Mouse (Mus musculus) embryonic fibroblast, embryonic 13.5 days (primary cell): Measurements from ENCODE around the gene Lingo2.

Source experiments
- CTCF ChIP-seq: IDR thresholded peaks from 2 replicates; pipeline ENCODE4 v1.5.1; 2011; ENCODE audit warnings: mild to moderate bottlenecking, control low read depth, low read length, moderate library complexity, borderline replicate concordance; ENCODE audit not compliant: insufficient read depth
- POLR2A ChIP-seq: IDR thresholded peaks from 2 replicates; pipeline ENCODE4 v1.6.1; 2011; ENCODE audit warnings: low read depth, mild to moderate bottlenecking, control low read depth, low read length, moderate library complexity

DNA sequence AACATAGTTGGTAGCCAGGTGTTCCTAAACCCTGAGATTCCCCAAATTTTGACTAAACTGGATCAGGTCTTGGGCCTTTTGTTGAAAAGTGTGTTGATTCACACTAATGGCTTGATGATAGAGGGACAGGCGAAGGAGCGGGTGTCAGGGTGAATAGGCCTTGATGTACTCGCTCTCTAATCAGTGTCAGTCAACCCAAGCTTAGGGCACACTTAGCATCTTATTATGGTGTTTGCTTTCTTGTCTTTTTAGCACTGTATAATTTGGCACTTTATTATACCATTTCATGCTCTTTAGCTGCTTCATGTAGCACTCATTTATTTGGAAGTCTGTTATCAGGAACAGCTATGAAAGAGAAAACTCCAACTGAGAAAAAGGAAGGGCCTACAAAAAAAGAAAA is 582.6 kb downstream of the Lingo2 start:
- TF ChIP-seq POLR2A (no peak), CTCF (no peak)
